Mouse (Mus musculus) CH12.LX (cell line): Measurements from ENCODE around the gene Lpo. TPM values are rescaled to one million over a fixed set of nuclear protein-coding genes. Genes with fewer than 3 reads are reported as not detected.

Source experiments
- DNase-seq: peaks from one replicate; pipeline ENCODE4 v3.0.0-alpha.2; 2013; ENCODE audit errors: extremely low read depth
- H3K27ac ChIP-seq: 2 replicates; pipeline ENCODE4 v1.5.1; 2012; ENCODE audit warnings: low read depth, mild to moderate bottlenecking, control low read depth, moderate library complexity; ENCODE audit not compliant: insufficient read depth
- H3K27me3 ChIP-seq: replicated peaks from 2 replicates; pipeline ENCODE3; 2012; ENCODE audit warnings: inconsistent platforms
- H3K36me3 ChIP-seq, 2 experiments: replicated peaks in 1 of 2; 2 replicates each; pipeline versions ENCODE3 to v1.6.1; 2012; ENCODE audit warnings: inconsistent platforms in 1 of 2, low read length in 1 of 2, mild to moderate bottlenecking in 1 of 2, mixed read lengths in 1 of 2, moderate library complexity in 1 of 2; ENCODE audit not compliant: control insufficient read depth in 1 of 2, insufficient read depth in 1 of 2
- H3K4me1 ChIP-seq, 2 experiments: 2 replicates each; pipeline ENCODE4 v1.6.1; 2012; ENCODE audit warnings: inconsistent platforms in 1 of 2, moderate library complexity in 1 of 2; ENCODE audit not compliant: insufficient read depth in 2 of 2, control insufficient read depth in 1 of 2
- H3K4me2 ChIP-seq: 2 replicates; pipeline ENCODE4 v1.6.1; 2012; ENCODE audit warnings: low read depth, mild to moderate bottlenecking, control low read depth; ENCODE audit not compliant: poor library complexity, insufficient read depth, severe bottlenecking
- H3K4me3 ChIP-seq, 3 experiments: fragments of 150-350 bp in 1 of 3; sonication (generic) in 1 of 3; replicated peaks in 1 of 3; 2 replicates each; pipeline versions ENCODE3 to v1.5.1; 2011 to 2012; ENCODE audit warnings: low read depth in 2 of 3, low read length in 2 of 3, mild to moderate bottlenecking in 2 of 3, moderate library complexity in 2 of 3, control low read depth in 1 of 3, improper control_type of control experiment in 1 of 3, inconsistent platforms in 1 of 3, mixed read lengths in 1 of 3; ENCODE audit not compliant: poor library complexity in 1 of 3
- H3K79me2 ChIP-seq: replicated peaks from 2 replicates; pipeline ENCODE4 v1.6.1; 2012; ENCODE audit warnings: mild to moderate bottlenecking, moderate library complexity; ENCODE audit not compliant: control insufficient read depth, poor library complexity, insufficient read depth, severe bottlenecking; ENCODE audit errors: extremely low read depth
- H3K9ac ChIP-seq: 2 replicates; pipeline ENCODE4 v1.6.1; 2012; ENCODE audit warnings: low read depth, mild to moderate bottlenecking, control low read depth, moderate library complexity; ENCODE audit not compliant: insufficient read depth
- H3K9me3 ChIP-seq: replicated peaks from 2 replicates; pipeline ENCODE3; 2012; ENCODE audit warnings: low read length, inconsistent platforms, mixed read lengths
- CHD1 ChIP-seq: IDR thresholded peaks from 2 replicates; pipeline ENCODE4 v1.6.1; 2012; ENCODE audit warnings: low read depth, low read length, improper control_type of control experiment, inconsistent platforms
- CHD2 ChIP-seq: IDR thresholded peaks from 2 replicates; pipeline ENCODE4 v1.6.1; 2011; ENCODE audit warnings: low read length, improper control_type of control experiment
- CTCF ChIP-seq, 2 experiments: IDR thresholded peaks in 1 of 2; conservative IDR thresholded peaks in 1 of 2; 2 replicates each; pipeline ENCODE4 v1.5.1; 2011 to 2012; ENCODE audit warnings: low read depth in 2 of 2, low read length in 2 of 2, improper control_type of control experiment in 1 of 2, inconsistent platforms in 1 of 2, mild to moderate bottlenecking in 1 of 2, moderate library complexity in 1 of 2
- E2F4 ChIP-seq: IDR thresholded peaks from 2 replicates; pipeline ENCODE4 v1.6.1; 2011; ENCODE audit warnings: low read depth, low read length, improper control_type of control experiment; ENCODE audit not compliant: insufficient replicate concordance
- ELF1 ChIP-seq: IDR thresholded peaks from 2 replicates; pipeline ENCODE4 v1.6.1; 2014; ENCODE audit warnings: low read depth, mild to moderate bottlenecking, inconsistent platforms, low read length, improper control_type of control experiment
- EP300 ChIP-seq: IDR thresholded peaks from 2 replicates; pipeline ENCODE4 v1.6.1; 2011; ENCODE audit warnings: low read length, improper control_type of control experiment
- GABPA ChIP-seq: IDR thresholded peaks from 2 replicates; pipeline ENCODE4 v1.6.1; 2012; ENCODE audit warnings: low read depth, low read length, improper control_type of control experiment, inconsistent platforms; ENCODE audit not compliant: insufficient replicate concordance
- HCFC1 ChIP-seq: IDR thresholded peaks from 2 replicates; pipeline ENCODE4 v1.6.1; 2012; ENCODE audit warnings: low read depth, mild to moderate bottlenecking, inconsistent platforms, low read length, improper control_type of control experiment
- IRF4 ChIP-seq: IDR thresholded peaks from 2 replicates; pipeline ENCODE4 v1.6.1; 2014; ENCODE audit warnings: low read depth, mild to moderate bottlenecking, inconsistent platforms, low read length, improper control_type of control experiment
- JUND ChIP-seq: conservative IDR thresholded peaks from 2 replicates; pipeline ENCODE4 v1.6.1; 2011; ENCODE audit warnings: low read depth, low read length, improper control_type of control experiment
- KAT2A ChIP-seq: IDR thresholded peaks from 2 replicates; pipeline ENCODE4 v1.6.1; 2012; ENCODE audit warnings: low read length, improper control_type of control experiment, inconsistent platforms; ENCODE audit not compliant: insufficient replicate concordance
- MAFK ChIP-seq: IDR thresholded peaks from 2 replicates; pipeline ENCODE4 v1.6.1; 2011; ENCODE audit warnings: low read length, improper control_type of control experiment; ENCODE audit not compliant: insufficient replicate concordance
- MAX ChIP-seq: IDR thresholded peaks from 2 replicates; pipeline ENCODE4 v1.6.1; 2011; ENCODE audit warnings: low read length, improper control_type of control experiment
- MAZ ChIP-seq: IDR thresholded peaks from 2 replicates; pipeline ENCODE4 v1.6.1; 2012; ENCODE audit warnings: low read depth, mild to moderate bottlenecking, inconsistent platforms, low read length, improper control_type of control experiment, moderate library complexity
- MEF2A ChIP-seq: IDR thresholded peaks from 2 replicates; pipeline ENCODE4 v1.6.1; 2014; ENCODE audit warnings: low read depth, mild to moderate bottlenecking, inconsistent platforms, low read length, improper control_type of control experiment, borderline replicate concordance
- MXI1 ChIP-seq: IDR thresholded peaks from 2 replicates; pipeline ENCODE4 v1.6.1; 2011; ENCODE audit warnings: mild to moderate bottlenecking, low read depth, low read length, improper control_type of control experiment
- MYC ChIP-seq: IDR thresholded peaks from 2 replicates; pipeline ENCODE4 v1.6.1; 2011; ENCODE audit warnings: low read depth, mild to moderate bottlenecking, improper control_type of control experiment, low read length
- PAX5 ChIP-seq: IDR thresholded peaks from 2 replicates; pipeline ENCODE4 v1.6.1; 2012; ENCODE audit warnings: low read length, inconsistent platforms, mixed read lengths
- RAD21 ChIP-seq: IDR thresholded peaks from 2 replicates; pipeline ENCODE4 v1.6.1; 2011; ENCODE audit warnings: low read depth, mild to moderate bottlenecking, low read length, improper control_type of control experiment, moderate library complexity
- RCOR1 ChIP-seq: conservative IDR thresholded peaks from 2 replicates; pipeline ENCODE4 v1.6.1; 2012; ENCODE audit warnings: low read depth, mild to moderate bottlenecking, inconsistent platforms, low read length, improper control_type of control experiment
- SIN3A ChIP-seq: IDR thresholded peaks from 2 replicates; pipeline ENCODE4 v1.6.1; 2012; ENCODE audit warnings: low read length, improper control_type of control experiment, inconsistent platforms
- TCF12 ChIP-seq: IDR thresholded peaks from 2 replicates; pipeline ENCODE4 v1.6.1; 2014; ENCODE audit warnings: low read depth, mild to moderate bottlenecking, inconsistent platforms, low read length, improper control_type of control experiment
- USF1 ChIP-seq: IDR thresholded peaks from 2 replicates; pipeline ENCODE4 v1.6.1; 2014; ENCODE audit warnings: low read depth, mild to moderate bottlenecking, inconsistent platforms, low read length, improper control_type of control experiment
- USF2 ChIP-seq: conservative IDR thresholded peaks from 2 replicates; pipeline ENCODE4 v1.6.1; 2011; ENCODE audit warnings: low read depth, low read length, improper control_type of control experiment
- ZMIZ1 ChIP-seq: IDR thresholded peaks from 2 replicates; pipeline ENCODE4 v1.6.1; 2012; ENCODE audit warnings: low read depth, mild to moderate bottlenecking, inconsistent platforms, low read length, improper control_type of control experiment
- ZNF384 ChIP-seq: IDR thresholded peaks from 2 replicates; pipeline ENCODE4 v1.6.1; 2012; ENCODE audit warnings: low read depth, low read length, improper control_type of control experiment, inconsistent platforms
- dilution Hi-C: fragments of 300-500 bp; cut with MboI; formaldehyde crosslinking; loops from 2 replicates; pipeline ENCODE4 v1.14.3; 2020; ENCODE audit warnings: low sequenced_read_pairs; ENCODE audit not compliant: extremely low pct_unique_long_range_greater_than_20kb, extremely low pct_ligation_motif_present
- in situ Hi-C: fragments of 300-500 bp; cut with MboI; formaldehyde crosslinking; loops from 3 replicates; pipeline ENCODE4 v1.14.3; 2019; ENCODE audit warnings: low sequenced_read_pairs, low pct_ligation_motif_present, low pct_unique_long_range_greater_than_20kb, mixed read lengths
- polyA plus RNA-seq: library from polyadenylated mRNA; unstranded; fragments of >175 nt; gene quantifications from 2 replicates; pipeline ENCODE4 v1.2.1, GENCODE M21; 2012; ENCODE audit warnings: low read depth; ENCODE audit not compliant: insufficient read length
- total RNA-seq, 2 experiments: library from RNA; depleted of rRNA; stranded (reverse); fragments of 300-350 nt in 1 of 2; fragments of >200 nt in 1 of 2; gene quantifications; 2 replicates each; pipeline ENCODE4 v1.2.3; 2012 to 2014

Gene Lpo
- total RNA-seq (2012; rRNA removed) (not detected in 2 replicates), total RNA-seq (2014; rRNA removed) (not detected in 2 replicates), polyA plus RNA-seq (not detected in 2 replicates)

DNA sequence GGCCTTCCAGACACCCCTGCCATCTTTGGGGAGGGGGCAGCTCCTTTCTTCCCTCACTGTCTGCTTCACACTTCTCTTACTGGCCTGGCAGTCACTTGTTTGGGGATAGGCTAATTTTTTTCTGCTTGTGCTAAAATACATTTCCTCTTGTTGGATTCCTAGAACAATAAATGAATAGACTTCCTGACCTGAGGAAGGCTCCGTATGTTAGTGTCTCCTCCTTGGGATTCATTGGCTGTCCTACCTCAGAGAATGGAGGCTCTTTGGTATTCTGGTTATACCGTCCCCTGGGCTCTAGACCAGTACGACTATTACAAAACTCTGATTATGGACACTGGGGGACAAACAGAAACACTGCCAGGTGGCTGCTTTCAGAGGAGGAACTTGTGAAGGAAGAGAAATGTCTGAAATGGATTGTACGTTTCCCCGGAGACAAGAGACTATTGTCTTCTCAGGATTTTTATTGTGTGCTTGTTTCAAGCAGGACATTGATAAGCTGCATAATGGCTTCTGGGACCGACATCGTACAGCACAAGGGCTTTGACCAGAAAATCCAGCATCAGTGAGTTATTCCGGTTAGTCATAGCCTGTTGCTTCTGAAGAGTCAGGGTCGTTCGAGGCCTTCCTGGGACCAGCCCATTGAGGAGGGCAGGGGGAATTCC lies at the start of gene Lpo:
Gene Lpo (minus strand): TSS at position 51 of the 662 bp plus-strand sequence.
- no peak for TF ChIP-seq MAZ
- TF ChIP-seq ZMIZ1, result no peak
- no peak for TF ChIP-seq MAFK
- TF ChIP-seq RCOR1, result no peak
- no peak for TF ChIP-seq CTCF (conservative IDR thresholded peaks at IDR 0.05 in 1 of 2, IDR thresholded peaks at IDR 0.05 in 1 of 2; ENCODE audit: low read depth in 2 of 2, low read length in 2 of 2)
- no peak for TF ChIP-seq PAX5
- no peak for TF ChIP-seq USF2
- TF ChIP-seq HCFC1, result no peak
- TF ChIP-seq MAX, result no peak
- TF ChIP-seq MYC, result no peak
- no peak for TF ChIP-seq MEF2A
- TF ChIP-seq CHD1, result no peak
- no peak for TF ChIP-seq EP300
- no peak for TF ChIP-seq MXI1
- no peak for TF ChIP-seq IRF4
- TF ChIP-seq GABPA, result no peak
- no peak for TF ChIP-seq CHD2
- TF ChIP-seq USF1, result no peak
- TF ChIP-seq, all 38 proteins: peak for 0
- H3K4me1 ChIP-seq, result no peaks in the 10 kb centered on the region
- H3K79me2 ChIP-seq, result no peaks in the 10 kb centered on the region
- no peak within 1 kb of the TSS for H3K9ac ChIP-seq
- H3K27ac ChIP-seq, result no peak within 1 kb of the TSS
- H3K36me3 ChIP-seq, result no peaks in the 10 kb centered on the region
- in situ Hi-C loops, result no loop called here
- H3K9me3 ChIP-seq, result no peaks in the 10 kb centered on the region
- dilution Hi-C loops, result no loop called here
- H3K4me3 ChIP-seq, result no peak within 1 kb of the TSS
- H3K27me3 ChIP-seq, result peaks cover 6% of the 10 kb centered on the region
- H3K4me2 ChIP-seq, result no peak within 1 kb of the TSS
- DNase-seq, result no peak

GRCm38 (mm10) chr11:87875436-87875835 lies 47.3 kb upstream of the Lpo start, which contains the start of gene Epx:
Gene Epx, minus strand, starts transcription at chr11:87875536.
- Histone ChIP-seq H3K4me1 (peaks cover 5 to 7% of the 10 kb centered on the region in 2 experiments), H3K27me3 (peaks cover 11% of the 10 kb centered on the region), H3K4me3 (no peak within 1 kb of the TSS), H3K4me2 (no peak within 1 kb of the TSS), H3K79me2 (no peaks in the 10 kb centered on the region), H3K9me3 (no peaks in the 10 kb centered on the region), H3K27ac (no peak within 1 kb of the TSS), H3K9ac (no peak within 1 kb of the TSS), H3K36me3 (no peaks in the 10 kb centered on the region)
- TF ChIP-seq KAT2A (no peak), GABPA (no peak), MAX (no peak), RAD21 (no peak), CHD1 (no peak), SIN3A (no peak), MEF2A (no peak), RCOR1 (no peak), MYC (no peak), CTCF (conservative IDR thresholded peaks at IDR 0.05 in 1 of 2, IDR thresholded peaks at IDR 0.05 in 1 of 2; ENCODE audit: low read depth in 2 of 2, low read length in 2 of 2) (no peak), TCF12 (no peak), E2F4 (no peak), ZNF384 (no peak), JUND (no peak), IRF4 (no peak), ELF1 (no peak), ZMIZ1 (no peak)
- dilution Hi-C loops (no loop called here), in situ Hi-C loops (loop anchor here (5.0 kb wide), 1 partner anchor 73 kb away; no protein-coding TSS in a partner anchor)
- no peak for DNase-seq
